Mouse (Mus musculus) right cerebral cortex, postnatal 25 days (tissue): ENCODE measurements around the gene Foxp2.

Experiments used
- DNase-seq: peaks from one replicate; pipeline ENCODE4 v3.0.0; 2022

Foxp2 gene

DNA sequence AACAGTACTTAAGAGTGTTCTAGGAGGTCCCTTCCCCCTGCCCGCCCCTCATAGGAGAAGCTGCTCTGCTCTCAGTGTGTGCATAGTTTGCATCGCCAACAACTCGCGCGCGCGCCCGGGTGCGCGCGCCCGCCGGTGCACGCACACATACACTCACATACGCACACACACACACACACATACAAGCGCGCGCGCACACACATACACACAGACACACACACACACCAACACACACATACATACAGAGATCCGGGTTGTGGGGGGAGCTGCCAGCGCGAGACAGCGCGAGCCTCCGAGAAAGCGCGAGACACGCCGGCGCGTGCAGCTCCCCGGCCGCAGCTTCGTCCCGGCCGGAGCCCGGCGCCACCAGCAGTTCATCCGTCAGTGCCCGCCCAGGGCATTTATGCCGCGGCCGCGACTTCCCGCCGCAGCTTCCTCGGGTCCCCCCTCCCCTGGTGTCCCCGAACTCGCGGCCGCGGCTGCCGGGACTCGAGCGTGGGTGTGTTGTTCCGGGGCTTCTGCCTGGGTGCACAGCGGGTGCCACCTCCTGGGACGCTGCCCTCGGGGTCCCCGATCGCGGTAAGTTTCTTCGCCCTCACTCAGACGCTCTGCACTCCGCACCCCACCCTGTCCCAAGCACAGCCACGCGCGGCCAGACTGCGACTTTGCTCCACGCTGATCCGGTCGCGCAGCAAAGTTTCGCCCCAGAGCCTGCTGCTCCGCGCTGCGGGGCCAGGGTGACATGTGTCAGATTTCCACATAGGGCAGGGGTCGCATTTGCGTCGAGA is at the start of gene Foxp2:
Gene Foxp2, plus strand, starts transcription at position 167 of the 788 bp plus-strand sequence.
- DNase-seq, result peak; percentile 52

DNA sequence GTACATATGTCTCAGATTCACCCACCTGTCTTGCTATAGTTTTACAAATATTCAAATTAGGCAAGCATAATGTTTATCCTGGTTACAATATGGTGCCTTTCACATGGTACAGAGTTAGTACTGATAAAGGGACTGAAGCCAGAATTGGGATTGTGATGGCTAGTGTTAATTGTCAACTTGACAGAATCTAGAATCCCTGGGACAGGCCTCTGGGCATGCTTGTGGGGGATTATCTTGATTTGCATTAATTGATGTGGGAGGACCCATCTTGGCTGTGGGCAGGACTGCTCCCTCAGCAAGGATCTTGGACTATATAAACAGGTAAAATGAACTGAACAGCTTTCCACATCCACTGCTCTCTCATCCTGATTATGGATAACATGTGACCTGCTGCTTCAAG is 15.9 kb upstream of the Foxp2 start:
- no peak for DNase-seq

DNA sequence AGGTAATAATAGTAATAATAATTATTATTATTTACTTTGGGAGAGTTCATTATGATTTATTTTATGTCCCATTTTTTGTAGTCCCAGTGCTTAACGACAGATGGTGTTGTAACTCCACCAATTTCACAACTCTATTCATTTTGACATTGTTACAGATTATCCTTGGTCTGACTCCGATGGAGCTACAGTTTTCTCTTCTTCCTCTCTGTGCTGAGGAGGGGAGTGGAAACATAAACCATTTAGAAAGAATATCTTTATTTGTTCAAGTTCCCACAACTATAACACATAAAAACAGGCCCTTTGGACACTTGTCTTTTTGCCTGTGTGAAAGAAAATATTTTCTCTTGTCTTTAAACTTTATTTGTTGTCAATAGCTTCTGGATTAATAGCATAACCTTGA is 4.1 kb upstream of the Foxp2 start:
- no peak for DNase-seq

DNA sequence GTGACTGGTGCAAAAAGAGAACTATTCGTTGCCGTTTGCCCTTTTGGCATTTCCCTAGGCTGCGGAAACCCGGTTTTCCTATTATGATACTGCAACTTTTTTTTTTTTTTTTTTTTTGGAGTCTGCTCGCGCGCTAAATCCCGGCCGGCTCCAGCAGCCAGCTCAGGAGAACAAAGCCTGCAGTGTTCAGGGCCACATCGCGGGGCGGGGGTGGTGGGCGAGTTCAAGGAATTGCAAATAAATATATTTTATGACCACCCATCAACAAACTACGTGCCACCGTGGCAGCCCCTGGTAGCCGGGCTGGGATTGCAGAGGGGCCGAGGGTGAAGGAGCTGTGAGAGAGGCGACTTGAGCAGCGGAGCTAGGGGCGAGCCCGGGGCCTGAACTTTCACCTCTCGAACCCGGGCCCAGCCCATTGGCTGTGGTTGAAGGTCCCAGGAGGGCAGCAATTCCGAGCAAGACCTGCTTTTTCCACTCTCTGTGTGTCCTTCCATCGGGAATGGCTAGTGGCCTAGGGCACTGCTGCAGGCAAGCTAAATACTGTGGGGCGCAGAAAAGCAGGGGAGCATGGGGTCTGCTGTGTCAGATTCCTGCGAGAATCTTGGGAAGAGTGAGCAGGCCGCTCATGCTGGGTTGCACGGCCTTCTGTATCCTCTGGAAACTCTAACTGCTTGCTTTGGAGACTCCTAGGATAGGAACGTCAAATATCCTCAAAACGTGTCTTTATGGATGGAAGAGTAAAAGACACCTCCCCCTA is 2.9 kb upstream of the Foxp2 start:
- peak; percentile 5 for DNase-seq

DNA sequence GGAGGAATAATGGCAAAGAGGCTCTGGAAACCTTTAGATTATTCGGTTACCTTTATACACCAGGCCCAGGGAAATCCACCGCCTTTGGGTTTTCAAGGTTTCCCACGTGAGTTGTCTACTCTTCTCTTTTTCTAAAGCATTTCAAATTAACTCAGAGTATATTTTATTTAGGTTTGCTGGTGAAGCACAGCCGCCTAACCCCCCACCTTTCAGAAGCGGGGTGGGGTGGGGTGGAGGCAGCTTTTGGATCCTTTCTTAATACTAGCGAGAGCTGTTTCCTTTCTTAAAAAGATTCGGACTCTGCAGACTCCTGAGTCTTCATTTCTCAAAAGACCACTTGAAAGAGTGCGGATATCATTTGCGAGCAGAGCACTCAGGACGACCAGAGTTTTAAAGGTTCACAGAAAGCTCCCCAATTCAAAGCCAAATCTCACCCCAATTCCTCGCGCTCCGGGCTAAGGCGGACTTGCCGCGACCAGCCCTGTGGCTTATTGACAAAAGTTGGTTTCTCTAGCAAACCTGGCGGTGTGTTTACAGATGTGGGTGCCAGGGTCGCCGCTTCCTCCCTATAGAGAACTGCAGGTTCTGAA is 2.0 kb upstream of the Foxp2 start:
- peak; percentile 4 for DNase-seq

DNA sequence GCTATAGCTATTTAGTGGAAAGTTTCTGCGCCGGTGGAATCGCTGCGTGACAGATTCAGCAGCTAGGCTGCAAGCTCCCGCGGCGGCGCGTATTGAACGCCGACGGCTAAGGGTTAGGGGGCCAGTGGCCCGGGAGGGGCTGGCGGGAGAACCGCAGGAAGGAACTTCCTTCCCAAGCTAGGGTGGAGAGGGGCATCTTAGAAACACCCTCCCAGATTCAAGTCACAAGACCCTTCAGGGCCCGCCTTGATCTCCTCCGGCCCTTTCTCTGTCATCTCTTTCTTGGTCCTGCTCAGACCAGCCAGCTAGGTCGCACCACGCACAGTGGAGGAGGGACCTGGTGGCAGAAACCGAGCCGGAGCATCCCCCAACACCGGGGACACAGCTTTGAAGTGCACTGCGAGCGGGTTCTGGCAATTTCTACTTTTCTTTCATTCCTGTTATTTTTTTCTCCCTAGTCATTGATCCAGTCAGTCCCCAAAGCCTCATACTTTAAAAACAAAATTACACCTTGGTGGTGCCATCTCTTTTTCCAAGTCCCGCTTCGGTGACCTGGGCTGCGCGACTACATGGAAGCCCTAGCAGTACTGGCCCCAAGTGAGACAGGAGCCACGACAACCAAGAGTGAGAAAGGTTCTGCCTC is 1.1 kb upstream of the Foxp2 start:
- peak; percentile 9 for DNase-seq

DNA sequence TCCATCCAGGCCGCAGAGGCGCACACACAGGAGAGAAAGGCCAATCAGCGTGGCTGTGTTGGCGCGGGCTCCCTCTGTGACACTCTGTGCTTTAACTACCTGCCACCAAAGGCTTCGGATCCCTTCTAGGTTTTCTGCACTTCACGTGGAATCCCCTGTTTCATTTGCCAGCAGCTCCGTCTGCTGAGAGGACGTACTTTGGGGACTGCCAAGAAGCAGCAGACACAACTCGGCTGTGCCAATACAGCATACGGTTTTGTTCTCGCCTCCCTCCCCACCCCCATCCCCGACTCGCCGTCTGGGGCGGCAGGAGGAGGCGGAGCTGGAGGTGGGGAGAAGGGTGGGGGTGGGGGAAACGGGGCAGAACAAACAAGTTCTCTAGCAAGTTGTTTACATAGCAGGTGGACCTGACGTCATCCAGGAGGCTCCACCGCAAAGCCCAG is 549 bp upstream of the Foxp2 start:
- DNase-seq, result peak; percentile 75

DNA sequence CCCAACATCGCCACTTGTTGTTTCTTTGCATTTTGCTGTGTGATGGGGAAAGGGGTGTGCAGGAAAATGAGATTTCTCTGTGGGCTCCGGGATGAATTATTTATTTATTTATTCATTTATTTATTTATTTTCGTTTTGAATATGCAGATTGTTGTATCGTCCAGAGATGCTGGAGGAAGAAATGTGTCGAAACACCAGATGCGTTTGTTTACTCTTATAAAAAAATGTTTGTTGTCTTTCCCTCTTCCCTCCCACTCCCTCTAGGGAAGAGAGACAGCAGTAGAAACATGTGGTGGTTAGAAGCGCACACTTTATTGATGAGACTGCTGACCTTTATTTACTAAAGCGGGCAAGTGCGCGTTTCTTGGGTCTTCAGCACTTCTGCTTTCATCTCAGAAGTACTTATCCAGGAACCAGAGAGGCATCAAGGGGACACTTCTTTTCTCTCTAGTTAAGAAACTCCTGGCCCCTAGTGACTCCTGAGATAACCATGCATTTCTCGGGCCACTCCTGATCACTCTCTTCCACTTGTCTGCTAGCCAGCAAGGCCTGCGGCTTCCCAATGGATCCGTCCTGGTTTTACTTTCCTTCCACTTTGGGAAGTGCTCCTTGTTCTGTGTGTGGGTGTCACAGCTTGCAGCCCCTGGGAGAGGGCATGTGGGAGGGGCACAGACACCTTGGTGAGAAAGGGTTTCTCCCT is 972 bp downstream of the Foxp2 start:
- no peak for DNase-seq

DNA sequence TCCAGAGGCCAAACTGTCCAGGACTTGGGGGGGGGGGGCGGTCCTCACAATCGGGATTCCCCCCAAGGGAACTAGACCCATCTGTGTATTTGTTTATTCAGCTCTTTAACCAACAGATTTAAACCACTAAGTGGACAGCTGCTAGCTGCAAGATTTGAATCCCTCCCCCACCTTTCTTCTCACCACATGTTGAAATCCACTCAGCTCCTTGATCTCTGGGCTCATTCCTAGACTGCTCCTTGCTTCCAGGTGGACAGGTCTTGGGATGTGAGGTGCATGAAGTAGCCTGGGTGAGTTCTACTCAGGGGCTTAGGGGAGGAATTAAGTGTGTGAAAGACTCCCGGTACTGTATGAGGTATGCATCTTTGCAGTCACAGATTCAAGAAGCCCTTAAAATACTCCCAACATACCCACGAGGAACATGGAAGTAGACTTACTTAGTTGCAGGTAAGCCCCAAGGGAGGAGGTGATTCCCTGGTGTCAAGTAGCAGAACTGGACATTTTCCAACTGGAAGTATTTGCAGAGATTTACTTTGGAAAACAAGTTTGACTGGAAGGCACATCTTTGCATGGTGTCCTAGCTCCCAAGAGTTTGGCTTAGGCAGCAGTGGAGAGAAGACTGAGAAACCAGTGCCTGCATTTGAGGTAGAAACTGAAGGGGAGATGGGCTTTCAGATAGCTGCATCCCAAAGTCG is 2.3 kb downstream of the Foxp2 start:
- DNase-seq, result no peak

DNA sequence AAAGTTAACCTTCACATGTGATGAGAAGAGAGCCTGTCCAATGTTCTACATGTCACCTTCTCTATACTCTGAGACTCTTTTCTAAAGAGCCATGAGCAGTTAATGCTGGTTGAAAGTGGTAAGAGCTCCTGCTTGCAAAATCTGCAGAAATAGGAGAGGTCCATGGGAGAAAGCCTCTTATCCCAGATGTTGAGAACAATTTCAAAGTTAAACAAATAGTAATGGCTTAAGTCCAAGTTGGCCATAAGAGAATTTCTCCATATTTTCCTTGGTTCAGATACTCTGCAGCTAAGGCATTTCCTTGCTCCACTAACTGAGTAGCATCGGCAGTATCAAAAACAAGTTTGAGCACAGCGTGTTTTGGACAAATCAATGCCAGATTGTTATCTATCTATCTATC is 13.9 kb downstream of the Foxp2 start:
- no peak for DNase-seq

DNA sequence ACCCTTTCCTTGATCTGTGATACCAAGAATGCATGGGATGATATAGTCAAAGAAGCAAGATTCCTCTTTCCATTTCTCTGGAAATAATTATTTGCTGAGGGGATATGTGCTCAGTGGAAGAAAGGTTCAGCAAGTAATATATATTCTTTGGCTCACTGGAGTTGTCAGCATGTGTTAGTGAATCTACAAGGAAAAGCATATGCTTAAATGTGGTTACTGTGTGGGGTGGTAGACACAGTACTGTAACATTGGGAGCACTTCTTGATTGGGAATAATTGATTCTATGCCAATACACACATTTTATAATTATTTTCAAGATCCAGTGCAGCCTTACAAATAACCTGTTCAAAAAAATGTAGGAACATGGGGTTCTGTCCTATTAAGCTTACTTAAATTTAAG is 21.6 kb downstream of the Foxp2 start:
- no peak for DNase-seq

DNA sequence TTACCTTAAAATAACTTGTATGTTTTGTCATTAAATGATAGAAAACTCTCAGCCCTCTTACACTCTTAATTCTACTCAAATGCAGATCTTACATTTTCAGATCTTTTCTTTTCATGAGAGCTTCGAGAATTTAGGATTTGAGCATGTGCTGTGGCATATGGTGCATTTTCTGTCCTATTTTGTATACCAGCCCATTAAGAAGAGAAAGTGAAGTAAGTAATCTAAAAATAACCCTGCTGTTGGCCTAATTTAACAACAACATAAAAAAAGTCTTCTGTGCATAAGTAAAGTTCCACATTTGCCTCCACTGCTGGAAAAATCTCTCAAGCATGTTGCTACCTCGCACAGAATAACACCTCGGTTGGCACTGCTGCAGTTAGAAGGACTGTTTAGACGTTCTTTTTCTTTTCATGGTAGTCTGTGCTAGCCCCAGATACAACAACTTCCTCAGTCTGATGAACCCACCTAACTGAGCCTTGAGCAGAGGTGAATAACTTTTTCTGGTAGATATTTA is 23.9 kb downstream of the Foxp2 start:
- no peak for DNase-seq

DNA sequence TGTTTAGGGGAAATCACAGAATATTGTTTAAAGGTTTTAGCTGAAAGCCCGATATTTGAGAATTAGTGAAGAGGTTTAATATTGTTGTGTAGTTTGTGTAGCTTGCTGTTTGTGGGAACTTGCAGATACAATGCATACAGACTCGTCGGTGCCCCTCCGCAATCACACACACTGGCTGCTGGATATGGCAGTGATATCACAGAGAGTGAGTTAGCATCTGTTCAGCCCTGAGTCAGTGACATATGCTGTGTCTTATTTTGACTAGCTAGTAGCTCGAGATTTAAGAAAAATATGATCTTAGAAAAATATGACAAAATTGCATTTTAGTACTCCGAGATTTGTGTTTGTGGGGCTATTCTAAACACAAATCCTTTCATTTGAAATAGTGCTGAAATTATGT is 49.9 kb downstream of the Foxp2 start:
- no peak for DNase-seq

DNA sequence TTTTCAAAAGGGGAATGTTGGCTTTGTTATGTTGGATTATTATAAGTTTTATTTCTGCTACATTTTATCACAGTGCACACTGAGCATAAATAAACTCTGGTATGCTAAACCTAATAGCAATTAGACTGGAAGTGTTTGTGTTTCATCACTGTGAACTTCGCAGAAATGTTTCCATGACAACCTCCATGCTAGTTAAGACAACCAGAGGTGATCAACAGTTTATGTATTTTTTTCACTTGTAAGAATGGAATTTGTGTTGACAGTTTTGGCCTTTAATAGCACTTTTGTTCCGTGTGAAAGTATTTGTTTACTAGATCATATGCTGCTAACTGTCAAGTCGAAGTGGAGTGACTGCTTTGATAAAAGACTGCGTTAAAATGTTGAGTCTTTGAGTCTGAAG is 51.6 kb downstream of the Foxp2 start:
- no peak for DNase-seq

DNA sequence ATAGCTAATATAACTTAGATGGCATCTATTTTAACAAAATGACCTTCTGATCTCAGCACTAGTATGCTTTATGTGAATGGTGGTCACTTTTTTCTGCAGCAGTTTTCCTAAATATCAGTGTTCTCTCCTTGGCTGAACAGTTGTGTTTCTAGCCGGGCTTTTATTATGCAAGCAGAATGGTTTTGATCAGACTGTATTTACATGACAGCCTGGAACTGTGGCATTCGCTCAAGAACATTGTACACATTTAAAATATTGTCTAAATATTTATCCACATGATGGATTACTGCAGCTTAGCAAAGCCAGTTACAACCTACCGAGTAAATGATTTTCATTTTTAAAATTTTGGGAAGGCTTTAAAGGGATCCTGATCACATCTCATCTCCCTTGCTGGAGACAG is 75.9 kb downstream of the Foxp2 start:
- DNase-seq, result no peak

DNA sequence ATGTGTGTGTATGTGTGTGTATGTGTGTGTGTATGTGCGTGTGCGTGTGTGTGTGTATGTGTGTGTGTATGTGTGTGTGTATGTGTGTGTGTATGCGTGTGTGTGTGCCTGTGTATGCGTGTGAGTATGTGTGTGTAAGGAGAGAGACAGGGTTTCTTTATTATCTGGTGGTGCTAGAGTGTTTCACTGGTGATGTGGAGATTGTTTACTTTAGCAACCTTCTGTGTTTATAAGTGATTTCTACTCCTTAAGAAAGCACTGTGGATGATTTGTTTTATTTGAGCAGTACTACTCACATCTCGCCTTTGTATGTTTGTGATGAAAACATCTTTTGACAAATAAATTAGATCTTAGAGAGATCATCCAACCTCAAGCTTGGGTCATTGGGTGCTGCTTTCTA is 77.1 kb downstream of the Foxp2 start:
- DNase-seq, result no peak

DNA sequence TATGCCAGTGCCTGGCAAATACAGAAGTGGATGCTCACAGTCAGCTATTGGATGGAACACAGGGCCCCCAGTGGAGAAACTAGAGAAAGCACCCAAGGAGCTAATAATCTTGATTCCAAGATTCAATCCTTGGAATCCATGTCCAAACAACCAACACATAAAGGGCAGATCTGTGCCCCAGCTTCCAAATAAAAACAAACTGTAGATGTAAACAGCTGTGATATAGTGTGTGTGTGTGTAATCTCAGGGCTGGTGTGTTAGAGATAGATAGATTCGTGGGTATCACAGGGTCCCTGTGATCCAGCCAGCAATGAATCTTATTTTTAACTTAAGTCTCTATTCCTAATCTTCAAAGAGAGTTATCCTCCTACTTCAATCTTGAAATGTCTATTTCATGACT is 107.0 kb downstream of the Foxp2 start:
- no peak for DNase-seq

DNA sequence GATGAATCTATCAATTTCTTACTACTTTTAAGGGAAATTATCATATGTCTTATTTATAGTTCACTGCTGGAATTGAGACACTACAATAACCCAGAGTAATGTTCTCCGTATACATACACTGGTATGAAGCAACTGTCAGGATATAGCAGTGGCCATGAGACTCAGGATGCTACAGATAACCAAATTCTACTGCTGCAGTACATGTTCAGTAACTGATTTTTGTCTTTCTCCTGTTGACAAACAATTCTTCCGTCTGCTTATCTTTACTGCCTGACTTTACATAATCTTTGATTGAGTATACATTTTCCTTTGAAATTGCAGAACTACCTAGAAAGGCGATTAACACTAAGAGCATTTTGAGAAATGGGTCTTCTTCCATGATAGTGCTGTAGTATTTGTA is 127.3 kb downstream of the Foxp2 start:
- DNase-seq, result no peak

DNA sequence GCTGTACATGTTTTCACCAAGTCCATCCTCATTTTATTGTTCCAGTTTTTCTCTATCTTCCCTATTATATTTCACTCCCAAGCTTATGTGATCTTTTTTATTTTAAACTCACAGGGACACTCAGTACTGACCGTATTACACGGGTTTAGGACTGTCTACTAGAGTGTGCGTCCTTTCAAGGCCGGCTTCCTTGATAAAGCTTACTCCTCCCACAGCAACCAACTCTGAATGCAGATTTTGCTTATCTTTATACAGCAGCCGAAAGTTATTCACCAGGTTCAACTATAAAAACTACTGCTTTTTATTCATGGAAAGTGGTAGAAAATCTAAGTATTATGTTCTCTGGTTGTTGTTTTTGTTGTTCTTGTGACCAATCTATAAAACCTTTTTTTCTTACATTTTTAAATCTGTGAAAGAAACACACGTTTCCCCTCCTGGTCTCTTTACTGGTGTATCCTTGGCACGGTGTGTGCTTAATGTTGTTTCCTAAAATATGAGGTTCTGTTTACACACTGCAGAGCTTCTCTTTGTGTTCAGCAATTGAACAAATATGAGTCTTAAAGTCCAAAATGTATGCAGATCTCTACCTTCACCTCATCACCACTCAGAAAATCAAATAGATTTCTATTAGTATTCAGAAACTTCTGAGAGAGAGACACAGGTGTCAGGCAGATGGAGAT is 128.4 kb downstream of the Foxp2 start:
- DNase-seq, result no peak

DNA sequence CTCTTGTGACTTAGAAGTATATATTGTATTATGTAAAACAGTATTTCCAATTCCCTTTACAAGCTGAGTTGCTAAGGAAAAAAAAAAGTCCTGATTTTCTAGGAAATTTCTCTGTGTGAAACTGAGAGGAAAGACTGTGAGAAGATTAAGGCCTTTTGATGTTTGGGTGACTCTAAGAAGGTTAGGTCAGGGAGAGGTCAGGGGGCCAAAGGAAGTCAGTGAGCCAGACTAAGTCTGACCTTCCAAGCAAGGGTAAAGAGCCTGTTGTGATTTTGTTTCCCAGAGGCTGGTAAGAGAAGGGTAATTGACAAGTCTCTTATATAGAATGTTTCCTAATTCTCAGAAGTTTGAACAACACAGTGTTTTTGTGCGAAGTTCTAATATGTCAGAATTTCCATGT is 162.1 kb downstream of the Foxp2 start:
- DNase-seq, result no peak

DNA sequence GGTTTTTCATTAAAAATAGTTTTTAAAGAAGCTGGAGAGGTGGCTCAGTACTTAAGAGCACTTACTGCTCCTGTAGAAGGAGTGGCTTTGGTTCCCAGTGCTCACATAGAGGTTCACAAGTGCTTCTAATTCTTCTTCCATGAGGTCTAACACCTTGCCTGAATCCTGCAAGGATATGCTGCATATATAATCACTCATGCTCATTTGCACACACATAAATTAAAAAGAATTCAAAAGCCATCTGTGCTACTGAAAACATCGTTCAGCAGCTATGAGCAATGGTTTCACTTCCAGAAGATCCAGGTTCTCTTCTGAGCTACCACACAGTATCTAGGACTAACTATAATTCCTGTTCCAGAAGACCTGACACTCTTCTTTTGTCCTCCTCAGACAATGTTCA is 200.4 kb downstream of the Foxp2 start:
- no peak for DNase-seq
